Mouse (Mus musculus) liver, embryonic 18 days (tissue): Measurements from ENCODE around the gene Gm20075. TPM values are rescaled to one million over a fixed set of nuclear protein-coding genes. Genes with fewer than 3 reads are reported as not detected.

Experiments used
- polyA plus RNA-seq: library from polyadenylated mRNA; depleted of rRNA; stranded (reverse); fragments of >200 nt; gene quantifications from 2 replicates; pipeline ENCODE4 v1.2.3, GENCODE M21; 2012; rRNA removed

Gene Gm20075
- polyA plus RNA-seq, result 0.60 and 0.61 TPM in 2 replicates

DNA sequence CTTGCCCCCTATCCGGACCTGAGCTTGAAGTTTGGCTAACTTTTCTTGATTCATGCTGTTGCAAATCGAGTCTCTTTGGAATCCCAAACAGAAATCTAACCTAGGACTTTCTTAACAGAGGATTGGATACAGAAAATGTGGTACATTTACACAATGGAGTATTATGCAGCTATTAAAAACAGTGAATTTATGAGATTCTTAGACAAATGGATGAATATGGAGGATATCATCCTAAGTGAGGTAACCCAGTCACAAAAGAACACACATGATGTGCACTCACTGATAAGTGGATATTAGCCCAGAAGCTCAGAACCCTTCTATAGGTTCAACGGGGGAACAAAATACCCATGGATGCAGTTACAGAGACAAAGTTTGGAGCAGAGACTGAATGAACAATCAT lies at the start of gene Gm20075:
Gene Gm20075 (minus strand): TSS at position 101 of the 400 bp plus-strand sequence.

DNA sequence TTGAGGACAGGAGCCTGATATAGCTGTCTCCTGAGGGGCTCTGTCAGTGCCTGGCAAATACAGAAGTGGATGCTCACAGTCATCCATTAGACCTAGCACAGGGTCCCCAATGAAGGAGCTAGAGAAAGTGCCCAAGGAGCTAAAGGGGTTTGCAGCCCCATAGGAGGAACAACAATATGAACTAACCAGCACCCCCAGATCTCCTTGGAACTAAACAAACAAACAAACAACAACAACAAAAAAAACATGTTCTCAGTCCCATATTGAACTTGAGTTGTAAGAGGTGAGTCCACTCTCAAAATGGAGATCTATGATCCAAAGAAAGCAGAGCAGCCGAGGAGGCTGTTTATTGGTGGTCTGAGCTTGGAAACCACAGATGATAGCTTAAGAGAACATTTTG lies 578 bp upstream of the Gm20075 start, which contains the start of gene Gm17190:
Gene Gm17190 (plus strand): TSS at position 301 of the 400 bp plus-strand sequence.

Other genes with a start within 250 kb of the Gm20075 start
- 25.0 and 27.8 TPM in 2 replicates for gene Iqgap2, start 189.5 kb downstream of the Gm20075 start, polyA plus RNA-seq
- not detected in 2 replicates for gene Gm17190, start 678 bp upstream of the Gm20075 start, polyA plus RNA-seq
- 0.04 and 0.06 TPM in 2 replicates for gene Sv2c, start 51.2 kb upstream of the Gm20075 start, polyA plus RNA-seq